Mouse (Mus musculus): ENCODE measurements at regions not wholly inside any gene's neighbourhood (a gene's known extent, or its start where the extent isn't known, plus 50 kb on each side); places are given as distances from the start of the nearest gene placed in this dataset.

DNA sequence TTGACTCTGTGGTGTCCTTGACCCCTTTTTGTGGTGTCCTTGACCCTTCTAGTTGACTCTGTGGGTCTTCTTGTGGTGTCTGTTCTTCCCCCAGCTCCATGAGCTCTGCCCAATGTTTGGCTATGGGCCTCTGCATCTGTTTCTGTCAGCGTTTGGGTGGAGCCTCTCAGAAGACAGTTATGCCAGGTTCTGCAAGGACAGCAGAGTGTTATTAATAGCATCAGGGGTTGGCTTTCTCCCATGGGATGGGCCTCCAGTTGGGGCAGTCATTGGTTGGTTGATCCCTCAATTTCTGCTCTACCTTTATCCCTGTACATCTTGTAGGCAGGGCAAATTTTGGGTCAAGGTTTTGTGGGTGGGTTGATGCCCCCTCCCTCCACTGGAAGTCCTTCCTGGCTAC is 138.8 kb downstream of the Tex29 start:
- DNase-seq (ENCODE audit: low read depth, low spot score) = no peak

DNA sequence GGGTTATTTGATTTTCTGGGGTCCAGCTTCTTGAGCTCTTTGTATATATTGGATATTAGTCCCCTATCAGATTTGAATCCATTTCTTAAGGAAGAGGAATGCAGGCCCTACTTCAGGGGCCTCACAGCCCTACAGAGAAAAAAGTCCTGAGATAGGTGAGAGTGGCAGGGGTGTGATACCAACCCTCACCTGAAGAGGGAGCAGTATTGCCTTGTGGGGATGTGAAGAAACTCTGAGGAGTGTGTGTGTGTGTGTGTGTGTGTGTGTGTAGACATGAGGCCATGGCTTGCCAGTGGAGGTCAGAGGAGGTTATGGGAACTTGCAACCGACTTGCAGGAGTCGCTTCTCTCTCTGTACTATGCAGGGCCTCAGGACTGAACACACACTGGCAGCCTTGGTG is 141.2 kb downstream of the Tex29 start:
- DNase-seq (ENCODE audit: low read depth, low spot score) = no peak

DNA sequence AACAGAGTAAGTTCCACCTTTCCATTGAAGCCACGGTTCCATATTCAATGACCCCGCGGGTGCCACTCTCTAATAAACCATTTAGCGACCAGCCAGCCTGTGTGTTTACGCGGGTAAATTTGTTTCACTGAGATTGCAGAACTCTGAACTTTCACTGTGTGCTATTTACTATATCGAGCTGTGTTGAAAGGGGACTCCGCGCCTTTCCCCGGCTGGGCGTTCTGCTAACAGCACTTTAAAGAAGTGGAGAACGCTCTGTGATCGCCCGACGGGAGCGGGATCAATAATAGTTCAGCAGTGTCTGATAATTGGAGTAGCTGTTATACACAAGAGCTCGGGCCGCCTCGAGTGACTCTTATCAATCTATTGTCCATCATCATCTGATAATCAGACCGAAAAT is 149.8 kb downstream of the Tex29 start:
- DNase-seq (ENCODE audit: low read depth, low spot score) = no peak

DNA sequence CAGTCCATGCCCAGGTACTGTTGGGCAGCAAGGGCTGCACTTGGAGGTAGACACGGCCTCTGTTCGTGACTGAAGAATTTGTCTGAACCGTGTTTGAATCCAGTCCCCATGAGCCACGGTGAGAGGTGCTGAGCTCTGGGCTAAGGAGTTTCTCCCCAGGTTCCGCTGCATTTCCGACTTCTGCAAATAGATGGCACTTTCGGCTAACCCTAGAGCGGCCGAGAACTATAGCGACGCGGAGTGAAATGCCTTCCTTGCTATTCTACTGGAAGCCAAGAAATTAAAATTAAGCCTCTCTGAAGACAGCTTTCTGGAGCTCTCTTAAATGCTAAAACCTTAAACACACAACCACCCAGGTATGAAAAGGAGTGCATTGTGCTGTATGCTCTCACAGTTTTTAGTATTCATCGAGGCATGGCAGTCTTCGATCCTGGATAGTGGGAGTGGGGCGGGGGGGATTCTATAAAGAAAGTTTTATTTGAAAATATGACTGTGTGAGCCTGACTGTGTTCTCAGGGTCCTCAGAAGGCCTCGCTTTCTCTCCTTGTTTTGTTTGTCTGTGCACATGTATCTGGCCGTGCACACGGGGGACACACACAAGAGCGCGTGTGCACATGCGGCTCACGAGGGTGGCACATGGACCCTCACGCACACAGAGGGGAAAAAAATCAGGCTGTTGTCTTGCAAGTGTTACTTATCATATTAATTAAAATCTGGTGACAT is 159.6 kb downstream of the Tex29 start:
- peak; percentile 22 for DNase-seq (ENCODE audit: low read depth, low spot score)

DNA sequence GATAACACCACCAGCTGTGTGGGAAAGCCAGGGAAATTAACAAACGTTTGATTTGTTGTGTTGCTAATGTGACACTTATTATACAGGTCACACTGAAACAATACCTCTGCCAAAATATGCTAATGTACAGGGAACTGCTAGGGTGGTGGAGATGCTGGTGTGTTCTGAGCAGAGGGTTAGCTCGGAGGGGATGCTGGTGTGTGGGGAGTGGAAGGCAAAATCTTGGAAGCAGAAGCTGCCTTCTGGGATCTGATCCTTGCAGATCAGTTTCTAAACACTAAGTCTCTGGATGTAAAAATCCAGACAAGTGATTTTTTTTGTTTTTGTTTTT is 160.2 kb downstream of the Tex29 start:
- DNase-seq (ENCODE audit: low read depth, low spot score) = no peak

DNA sequence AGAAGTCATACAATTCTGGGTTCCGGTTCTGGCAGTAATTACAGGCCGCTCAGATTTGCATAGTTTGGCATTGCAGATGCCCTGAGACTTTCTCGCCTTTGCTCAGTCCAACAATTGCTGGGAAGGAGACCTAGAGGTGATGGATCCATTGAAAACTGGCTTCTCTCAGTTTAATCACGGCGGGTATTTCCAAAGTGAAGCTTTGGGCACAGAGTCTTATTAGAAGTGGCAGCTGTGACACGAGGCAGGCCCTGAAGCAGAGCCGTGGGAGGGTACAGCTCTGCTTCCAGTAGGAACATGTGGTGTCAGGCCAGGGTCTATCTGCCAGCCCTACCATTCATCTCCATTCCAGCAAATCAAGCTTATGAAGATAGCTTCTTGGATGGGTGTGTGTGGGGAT is 164.0 kb downstream of the Tex29 start:
- DNase-seq (ENCODE audit: low read depth, low spot score) = no peak

DNA sequence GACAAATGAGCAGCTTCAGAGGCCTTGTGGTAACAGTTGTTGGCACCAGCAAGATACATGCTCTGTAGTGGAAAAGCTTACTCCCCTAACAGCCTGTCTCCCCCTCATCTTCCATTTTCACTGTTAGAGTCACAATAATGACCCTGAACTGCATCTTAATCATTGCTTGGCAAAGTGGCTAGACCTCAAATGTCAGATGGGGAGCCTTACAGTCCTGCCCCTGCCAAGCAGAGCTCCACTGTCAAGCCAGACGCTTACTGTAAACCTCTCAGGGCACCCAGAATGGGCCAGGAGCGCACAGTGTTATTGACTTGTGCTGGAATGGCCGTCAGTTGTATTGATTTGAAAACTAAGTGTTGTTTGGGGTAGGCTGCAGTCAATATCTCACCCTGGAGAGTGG is 172.5 kb downstream of the Tex29 start:
- DNase-seq (ENCODE audit: low read depth, low spot score) = no peak

DNA sequence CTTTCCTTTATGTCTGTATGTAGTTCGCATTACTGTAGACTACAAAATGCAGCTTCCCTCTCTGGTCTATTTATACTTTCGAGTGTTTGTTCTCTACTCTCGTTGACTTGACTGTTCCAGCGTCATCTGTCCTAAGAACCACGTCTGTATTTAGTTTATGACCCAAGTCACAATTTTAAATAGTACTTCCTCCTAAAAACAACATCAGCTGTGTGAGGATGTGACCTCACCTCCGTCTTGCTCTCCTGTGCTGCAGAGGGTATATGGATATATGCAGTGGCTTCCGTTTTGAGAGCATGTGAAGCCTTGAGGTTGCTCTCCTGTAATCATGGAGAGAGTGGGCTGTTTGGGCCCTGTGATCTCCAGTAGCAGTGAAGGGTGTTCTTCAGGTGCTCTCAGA is 177.5 kb downstream of the Tex29 start:
- DNase-seq (ENCODE audit: low read depth, low spot score) = no peak

DNA sequence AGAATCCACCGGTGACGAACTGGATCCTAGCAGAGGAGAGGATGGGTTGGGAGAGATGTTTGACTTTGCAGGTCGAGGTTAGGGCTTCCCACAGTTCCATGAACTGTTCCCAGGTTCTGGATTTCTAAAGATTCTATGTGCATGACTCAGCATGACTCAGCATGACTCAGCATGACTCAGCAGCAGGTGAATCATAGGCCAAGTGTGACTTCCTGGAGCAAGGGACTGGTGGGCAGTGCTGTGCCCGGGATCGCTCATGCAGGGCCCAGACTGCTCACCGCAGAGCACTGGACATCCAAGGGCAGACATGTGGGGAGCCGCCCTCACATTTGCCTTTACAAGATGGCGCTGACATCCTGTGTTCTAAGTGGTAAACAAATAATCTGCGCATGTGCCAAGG is 179.0 kb downstream of the Tex29 start:
- DNase-seq (ENCODE audit: low read depth, low spot score) = no peak

DNA sequence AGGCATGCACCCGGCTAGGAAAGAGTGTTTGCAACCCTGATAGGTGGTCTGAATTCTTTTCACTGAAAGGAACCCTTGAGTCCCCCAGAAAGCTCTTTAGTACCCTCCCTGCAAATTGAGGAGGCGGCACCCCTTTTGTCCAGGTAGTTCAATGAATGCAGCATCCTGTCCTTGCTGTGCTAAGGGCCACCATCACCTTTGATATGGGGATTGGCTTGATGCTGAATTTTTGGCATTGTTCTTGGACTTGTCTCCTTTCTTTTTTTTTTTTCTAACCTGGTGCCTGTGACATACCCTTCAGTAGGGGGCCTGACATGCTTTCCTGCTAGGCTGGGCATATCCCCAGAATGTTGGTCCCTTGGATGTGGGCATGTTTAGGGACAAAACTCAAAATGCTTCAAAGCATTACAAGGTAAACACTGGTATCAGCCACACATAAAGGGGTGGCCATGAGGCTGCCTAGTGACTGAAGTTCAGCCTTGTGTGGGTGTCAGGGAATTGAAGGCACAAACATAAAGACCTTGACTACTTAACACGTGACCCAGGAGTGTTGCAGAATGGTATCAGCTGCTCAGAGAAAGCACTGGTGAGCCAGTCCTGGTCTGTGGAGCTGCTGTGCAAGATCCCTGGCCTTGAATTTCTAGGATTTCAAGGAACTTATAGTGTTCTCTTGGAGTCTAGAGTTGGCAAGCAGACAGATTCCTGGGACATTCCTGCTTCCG is 183.6 kb downstream of the Tex29 start:
- DNase-seq (ENCODE audit: low read depth, low spot score) = no peak

DNA sequence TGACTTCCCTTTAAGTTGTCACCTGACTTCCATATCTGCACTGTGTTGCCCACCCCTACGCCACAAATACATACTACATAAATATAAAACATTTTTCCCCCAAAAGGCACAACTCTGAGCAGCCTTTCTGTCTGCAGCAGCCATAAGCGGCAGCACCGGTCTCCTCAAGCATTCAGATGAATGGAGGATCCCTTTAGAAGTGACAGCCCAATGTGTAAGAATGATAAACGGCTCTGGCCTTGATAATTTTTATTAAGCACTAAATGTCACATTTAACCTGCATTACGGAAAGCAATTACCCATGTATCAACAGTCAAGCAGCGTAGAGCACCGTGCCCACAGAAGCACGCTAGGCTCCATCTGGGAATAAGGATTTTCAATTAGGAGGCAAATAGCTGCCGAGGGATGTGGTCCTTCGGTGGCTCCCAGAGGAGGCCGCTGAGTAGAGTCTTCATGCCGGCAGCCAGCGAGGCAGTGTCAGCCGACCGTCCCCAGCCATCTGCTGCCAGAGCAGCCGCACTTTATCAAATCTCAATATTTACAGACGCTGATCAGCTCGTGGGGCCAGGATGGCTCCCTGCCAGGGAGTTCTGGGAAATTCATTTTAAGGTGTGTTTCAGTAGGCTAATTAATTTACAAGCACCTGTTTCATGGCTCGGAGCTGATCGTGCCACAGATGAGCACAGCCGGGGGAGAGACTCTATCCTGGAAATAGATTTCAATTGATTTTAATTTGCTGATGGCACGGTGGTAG is 190.3 kb downstream of the Tex29 start:
- DNase-seq (ENCODE audit: low read depth, low spot score) = no peak

DNA sequence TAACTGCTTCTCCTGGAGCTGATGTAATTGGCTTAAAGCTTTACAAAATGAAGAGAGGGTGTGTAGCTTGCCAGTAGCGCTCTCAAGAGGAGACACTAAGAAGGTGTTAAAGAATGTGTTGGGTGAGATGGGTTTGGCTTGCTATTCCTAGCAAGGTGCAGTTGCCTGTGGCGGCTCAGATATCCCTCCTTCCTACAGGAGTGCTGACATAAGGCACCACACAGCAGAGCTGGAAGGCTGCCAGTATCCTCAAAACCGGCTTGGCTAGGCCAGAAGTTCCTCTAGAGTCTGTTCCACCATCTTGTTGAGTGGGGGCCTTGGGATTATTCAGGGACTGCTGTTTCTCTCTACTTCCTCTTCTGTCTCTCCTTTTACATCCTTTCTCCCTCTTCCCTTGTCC is 191.5 kb downstream of the Tex29 start:
- no peak for DNase-seq (ENCODE audit: low read depth, low spot score)

DNA sequence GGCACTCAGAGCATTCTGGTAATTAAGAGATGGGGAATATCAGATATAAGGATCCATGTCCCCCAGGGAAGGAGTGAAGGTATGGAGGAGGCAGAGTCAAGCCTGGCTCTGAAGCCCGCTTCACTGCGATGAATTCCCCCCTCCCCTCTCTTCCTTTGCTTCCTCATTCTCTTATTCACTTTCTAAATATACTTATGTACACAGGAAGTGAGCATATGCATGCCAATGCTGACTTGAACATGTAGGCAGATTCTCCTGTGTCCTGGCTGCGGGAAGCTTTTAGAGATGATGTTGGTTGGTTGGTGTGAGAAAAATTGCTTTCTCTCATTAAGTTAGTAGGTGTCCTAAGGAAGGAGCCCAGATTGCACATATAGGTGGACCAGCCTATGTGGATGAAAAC is 192.1 kb downstream of the Tex29 start:
- DNase-seq (ENCODE audit: low read depth, low spot score) = no peak

DNA sequence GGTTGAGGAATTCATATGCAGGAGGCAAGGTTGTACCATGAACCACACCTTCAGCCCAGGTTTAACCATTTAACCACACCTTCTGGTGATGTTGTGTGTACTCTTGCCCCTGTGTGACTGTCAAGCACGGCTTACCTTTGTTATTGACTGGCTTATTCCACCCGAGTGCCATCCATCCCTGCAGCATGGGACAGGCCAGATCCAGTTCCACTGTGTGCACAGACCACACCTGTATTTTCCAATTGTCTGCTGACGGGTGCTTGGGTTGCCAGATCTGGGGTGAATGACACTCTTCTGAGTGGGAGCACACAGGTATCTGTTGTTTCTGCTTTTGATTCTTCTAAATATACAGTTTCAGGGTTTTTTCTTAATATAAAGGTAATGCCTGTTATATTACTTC is 196.1 kb downstream of the Tex29 start:
- DNase-seq (ENCODE audit: low read depth, low spot score) = no peak

DNA sequence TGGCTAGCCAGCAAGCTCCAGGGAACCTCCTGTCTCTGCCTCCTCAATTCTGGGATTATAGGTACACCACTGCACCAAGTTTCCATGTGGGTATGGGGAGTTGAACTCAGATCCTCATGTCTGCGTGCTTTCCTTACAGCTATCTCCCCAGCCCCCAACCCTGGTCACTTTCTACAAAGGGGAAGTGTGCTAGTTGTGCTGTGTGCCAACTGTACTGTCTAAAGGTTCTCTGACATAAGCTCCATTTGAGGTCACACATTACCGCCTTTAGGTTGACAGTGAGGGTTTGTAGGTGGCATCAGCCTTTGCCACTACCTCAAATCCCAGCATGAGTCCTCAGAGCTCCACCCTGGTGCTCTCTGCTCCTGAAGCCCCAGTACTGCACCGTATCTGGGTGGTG is 200.7 kb downstream of the Tex29 start:
- DNase-seq (ENCODE audit: low read depth, low spot score) = no peak

DNA sequence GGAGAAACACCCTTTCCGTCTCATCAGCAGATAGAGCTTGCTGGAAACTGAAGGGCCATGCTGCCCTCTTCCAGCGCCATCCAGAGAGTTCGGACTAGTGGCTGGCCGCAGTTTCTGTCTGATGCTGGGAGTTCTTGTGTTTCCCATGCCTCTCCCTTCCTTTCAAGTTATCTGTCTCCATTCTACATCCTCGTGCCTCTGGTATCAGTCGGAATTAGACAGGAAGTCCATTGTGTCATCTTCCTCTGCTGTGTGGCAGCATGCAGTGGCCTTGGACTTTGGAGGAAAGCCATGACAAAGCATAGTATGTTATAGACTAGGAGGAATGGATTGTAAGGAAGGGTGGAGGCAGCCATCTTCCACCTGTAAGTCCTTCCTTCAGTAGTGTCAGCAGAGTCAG is 201.4 kb downstream of the Tex29 start:
- DNase-seq (ENCODE audit: low read depth, low spot score) = no peak

DNA sequence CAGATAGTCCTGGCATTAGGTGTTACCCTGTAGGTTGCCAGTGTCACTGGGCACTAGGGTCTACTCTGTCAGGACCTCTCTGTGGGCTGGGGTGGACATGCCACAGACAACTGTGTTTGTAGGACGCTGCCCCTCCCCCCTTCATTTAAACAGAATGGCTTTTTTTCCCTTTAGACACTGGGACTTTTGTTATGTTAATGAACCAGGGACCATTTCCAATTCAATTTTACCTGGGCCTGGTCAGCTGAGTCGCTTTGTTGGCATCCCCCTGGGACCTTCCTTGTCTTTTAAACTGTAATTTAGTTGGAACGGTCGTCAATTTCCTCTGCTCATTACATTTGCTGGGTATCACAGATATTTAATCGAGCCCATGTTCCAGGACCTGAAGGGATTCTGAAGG is 210.6 kb downstream of the Tex29 start:
- DNase-seq (ENCODE audit: low read depth, low spot score) = no peak

DNA sequence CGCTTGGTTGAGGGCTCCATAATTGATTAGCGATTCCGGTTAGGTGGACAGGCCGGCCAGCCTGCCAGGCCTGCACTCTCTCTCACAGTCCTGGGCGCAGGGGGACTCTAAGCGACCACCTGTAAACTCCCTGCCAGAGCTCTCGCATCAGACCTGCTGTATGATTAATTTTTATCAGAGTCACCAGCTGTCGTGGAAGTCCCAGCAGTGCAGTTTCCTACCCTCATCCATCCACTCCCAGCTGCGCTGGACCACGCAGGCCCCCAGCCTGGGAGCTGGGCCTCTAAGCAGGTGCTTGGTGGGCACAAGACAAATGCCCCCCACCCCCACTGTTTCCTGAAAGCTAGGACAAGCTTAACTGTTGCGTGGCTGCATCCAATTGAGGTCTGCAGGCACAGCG is 211.1 kb downstream of the Tex29 start:
- DNase-seq (ENCODE audit: low read depth, low spot score) = no peak

DNA sequence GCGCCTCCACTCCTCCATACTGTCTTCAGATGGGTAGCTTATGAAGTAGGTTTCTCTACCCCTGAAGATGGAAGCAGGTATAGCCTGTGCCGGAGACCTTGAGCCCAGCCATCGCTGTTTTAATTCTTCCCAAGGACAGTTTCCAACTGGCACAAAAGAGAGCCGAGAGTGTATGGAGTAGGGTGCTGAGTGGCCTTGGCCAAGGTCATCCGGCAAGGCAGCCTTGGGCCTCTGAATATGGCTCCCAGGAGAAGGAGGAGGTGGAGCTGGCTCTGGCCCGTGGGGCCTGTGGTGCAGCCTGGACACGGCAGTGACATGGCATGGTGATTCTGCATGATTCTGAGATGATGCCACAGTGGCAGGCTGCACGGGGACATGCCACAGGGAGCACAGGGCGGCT is 215.7 kb downstream of the Tex29 start:
- no peak for DNase-seq (ENCODE audit: low read depth, low spot score)

DNA sequence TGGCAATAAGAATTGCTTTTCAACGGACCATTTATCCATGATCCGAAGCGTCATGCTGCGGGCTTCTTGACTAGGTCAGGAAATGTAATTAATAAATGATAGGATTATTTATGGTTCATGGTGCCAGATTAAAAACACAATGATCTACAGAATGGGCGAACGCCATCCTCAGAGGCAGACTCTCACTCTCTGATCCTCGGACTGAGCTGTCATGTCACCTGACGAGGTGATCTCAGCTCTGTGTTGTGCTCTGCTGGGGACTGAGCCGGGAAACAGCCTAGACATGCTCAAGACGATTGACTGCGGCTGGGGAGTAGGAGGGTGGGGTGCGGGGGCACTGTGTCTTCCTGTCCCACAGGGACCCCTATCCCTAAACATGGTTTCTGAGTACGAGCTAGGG is 217.4 kb upstream of the A230072I06Rik start:
- no peak for DNase-seq (ENCODE audit: low read depth, low spot score)

DNA sequence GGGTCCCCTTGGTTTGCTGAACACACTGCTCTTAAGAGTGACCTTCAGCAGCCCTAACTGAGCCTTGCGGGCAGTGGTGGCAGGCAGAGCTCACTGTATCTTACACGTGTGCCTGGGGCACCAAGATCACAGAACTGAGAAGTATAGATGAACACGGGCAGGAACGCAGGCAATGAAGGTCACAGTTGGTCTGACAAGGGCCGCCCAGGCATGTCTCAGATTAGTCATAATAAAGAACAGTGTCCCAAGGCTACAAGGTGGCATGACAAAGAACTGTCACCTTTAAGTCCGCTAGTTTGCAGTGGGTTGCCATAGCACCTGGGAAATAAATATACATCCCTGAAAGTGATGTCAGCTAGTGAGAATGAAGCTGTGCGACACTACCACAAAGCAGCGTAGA is 215.9 kb upstream of the A230072I06Rik start:
- DNase-seq (ENCODE audit: low read depth, low spot score) = no peak

DNA sequence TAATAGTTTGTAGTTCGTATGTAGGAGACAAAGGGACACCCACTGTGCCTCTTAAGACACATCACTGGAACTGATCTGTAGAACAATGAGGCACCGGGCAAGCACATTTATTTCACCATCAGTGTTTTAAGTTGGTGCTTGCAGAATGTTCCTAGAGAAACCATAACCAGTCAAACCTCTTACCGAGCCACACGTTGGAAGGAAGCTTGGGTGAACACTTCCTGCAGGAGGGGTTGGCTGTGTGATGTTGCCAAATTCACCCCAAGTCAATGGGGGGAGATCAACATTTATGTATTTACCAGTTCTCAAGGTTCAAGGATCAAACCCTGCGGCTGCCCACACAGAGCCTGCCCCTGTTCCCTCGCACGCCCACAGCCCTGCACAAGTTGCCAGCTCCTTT is 214.0 kb upstream of the A230072I06Rik start:
- DNase-seq (ENCODE audit: low read depth, low spot score) = no peak

DNA sequence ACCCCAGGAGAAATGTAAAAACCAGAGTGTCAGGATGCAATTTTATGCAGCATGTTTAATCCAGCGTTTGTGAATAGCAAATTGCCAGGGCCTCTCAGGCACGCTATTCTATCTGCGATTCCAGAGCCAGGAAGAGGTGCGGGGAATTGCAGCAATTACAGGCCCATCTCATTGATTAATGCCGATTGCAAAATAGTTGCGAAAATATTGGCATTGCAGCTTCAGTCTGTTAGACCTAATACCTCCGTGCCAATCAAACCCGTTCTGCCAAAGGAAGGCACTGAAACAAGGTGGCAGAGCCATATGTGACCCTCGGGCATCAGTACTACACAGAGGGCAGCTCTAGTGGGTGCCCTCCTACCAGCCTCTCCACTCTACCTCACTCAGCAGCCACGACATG is 212.2 kb upstream of the A230072I06Rik start:
- DNase-seq (ENCODE audit: low read depth, low spot score) = no peak
